Mouse (Mus musculus) monocyte, adult 59 days (primary cell): Measurements from ENCODE around the gene Gipc3. TPM values are rescaled to one million over a fixed set of nuclear protein-coding genes. Genes with fewer than 3 reads are reported as not detected.

Source experiments
- total RNA-seq, 2 experiments: library from RNA; stranded (reverse); gene quantifications; one replicate each; pipeline ENCODE4 v1.2.4; 2023

The Gipc3 gene
- under 1 TPM in 1 of 2 experiments, not detected in 1; 0.15 TPM for total RNA-seq

GRCm38 (mm10) chr10:81342686-81343505 lies at the start of gene Gipc3:
Gipc3 (minus strand) TSS chr10:81343266.

GRCm38 (mm10) chr10:81392781-81393185 lies 49.7 kb upstream of the Gipc3 start, which contains the start of gene Smim24:
Smim24 (plus strand) TSS chr10:81393051.

GRCm38 (mm10) chr10:81388505-81389055 lies 45.5 kb upstream of the Gipc3 start, which contains the start of gene Gm48552:
Gm48552 (plus strand) TSS chr10:81389005.

GRCm38 (mm10) chr10:81383802-81384604 lies 40.9 kb upstream of the Gipc3 start, which contains the start of the genes Dohh and Gm48551:
Dohh (plus strand) TSS chr10:81384428.
Gm48551 (plus strand) TSS chr10:81384466.

GRCm38 (mm10) chr10:81377793-81378552 lies 34.9 kb upstream of the Gipc3 start, which contains the start of gene Fzr1:
Fzr1 (minus strand) TSS chr10:81378516.

DNA sequence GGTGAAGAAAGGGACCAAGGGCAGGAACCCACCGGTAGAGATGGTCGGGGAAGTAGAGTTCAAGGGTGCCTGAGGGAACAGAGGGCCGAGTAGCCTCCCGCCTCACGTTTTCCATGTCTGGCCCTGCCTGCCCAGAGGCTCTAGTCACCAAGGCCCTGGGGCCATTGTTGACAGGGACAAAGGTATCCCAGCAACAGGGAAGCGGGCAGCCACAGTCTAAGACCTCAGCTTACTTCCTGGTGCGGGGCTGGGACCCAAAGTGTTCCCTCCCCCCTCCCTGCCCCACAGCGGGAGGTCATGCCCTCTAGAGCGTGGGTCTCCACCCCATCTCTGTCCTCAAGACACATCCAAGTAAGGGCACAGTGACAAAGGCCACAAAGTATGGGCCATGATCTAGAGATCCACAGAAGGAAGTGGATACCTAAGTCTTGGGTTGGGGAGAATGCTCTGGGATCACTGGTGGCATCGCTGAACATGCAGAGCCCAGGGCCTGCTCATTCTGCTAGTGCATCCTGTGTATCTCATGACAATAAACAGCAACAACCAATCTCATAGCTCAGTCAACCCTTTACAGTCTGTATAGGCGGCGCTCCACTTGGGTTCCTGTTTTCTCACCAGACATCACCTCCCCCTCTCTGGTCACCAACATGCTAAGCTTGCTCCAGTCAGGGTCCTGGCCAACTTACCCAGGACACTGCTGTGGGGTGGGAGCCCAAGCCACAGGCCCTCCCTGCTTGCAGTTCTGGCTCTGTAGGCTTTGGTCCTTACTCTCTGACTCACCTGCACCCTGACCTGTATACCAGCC lies 22.8 kb upstream of the Gipc3 start, which contains the start of gene 4930404N11Rik:
Gene 4930404N11Rik (minus strand): TSS at position 145 of the 805 bp plus-strand sequence.

DNA sequence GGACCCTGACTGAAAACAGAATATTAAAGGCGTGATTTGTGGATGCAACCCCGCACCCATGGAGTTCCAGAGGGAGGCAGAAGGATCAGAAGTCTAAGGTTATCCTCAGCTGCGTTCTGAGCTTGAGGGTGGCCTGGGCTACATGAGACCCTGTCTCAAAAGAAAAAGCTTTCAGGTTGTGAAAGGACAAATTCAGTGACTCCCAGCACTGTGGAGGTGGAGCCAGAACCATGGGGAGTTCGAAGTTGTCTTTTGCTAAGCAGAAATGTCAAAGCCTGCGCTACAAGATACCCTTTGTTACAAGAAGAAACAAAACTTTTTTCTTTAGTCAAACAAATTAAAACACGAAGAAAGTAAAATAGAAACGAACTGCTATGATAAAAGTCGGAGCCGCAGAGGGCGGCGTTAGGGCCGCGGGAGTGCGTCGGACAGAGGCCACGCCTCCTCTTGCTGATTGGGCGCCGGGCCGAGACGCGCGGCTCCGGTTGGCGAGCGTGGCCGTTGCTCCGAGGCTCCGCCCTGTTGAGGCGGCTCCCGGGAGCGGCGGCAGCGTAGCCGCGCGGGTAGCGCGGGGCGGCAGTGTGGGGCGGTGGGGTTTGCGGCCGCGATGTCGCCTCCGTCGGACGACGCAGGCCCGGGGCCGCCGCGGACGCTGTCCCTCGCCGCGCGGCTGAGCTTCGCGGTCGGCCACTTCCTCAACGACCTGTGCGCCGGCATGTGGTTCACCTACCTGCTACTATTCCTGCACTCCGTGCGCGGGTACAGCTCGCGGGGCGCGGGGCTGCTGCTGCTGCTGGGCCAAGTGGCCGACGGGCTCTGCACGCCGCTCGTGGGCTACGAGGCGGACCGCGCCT lies 14.2 kb upstream of the Gipc3 start, which contains the start of gene Mfsd12:
Gene Mfsd12 (plus strand): TSS at position 501 of the 854 bp plus-strand sequence.

DNA sequence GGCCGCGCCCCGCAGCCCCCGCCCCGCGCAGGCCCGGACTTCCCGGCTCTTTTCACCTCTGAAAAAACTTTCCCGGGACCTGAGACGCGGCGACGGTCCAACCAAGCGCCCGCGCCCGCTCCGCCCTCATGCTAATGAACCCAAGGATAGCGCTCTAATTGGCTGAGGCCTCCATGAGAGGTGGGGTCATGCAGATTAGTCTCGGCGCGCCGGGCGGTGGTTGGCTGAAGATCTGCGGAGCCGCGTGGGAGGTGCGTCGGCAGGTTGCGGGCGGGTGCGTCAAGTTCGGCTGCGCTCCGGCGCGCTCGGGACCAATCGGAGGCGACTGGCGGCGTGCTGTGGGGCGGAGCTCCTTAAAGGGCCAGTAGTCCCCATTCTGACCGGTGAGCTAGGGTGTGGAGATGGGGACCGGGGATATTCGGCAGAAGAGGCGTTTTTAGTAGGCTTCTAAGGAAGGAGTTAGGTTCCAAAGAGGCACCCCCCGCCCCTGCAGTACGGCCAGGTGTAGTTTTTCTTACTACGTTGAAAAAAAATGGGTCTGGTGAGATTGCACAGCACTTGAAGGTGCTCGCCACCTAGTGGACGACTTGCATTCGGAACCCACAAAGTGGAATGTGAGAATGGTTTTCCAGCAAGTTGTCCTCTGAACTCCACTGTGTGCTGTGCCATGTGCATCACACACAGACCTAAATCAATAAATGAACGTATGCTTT lies 7.4 kb upstream of the Gipc3 start, which contains the start of gene Hmg20b:
Gene Hmg20b (minus strand): TSS at position 130 of the 713 bp plus-strand sequence.

GRCm38 (mm10) chr10:81328386-81328785 lies 14.7 kb downstream of the Gipc3 start, which contains the start of gene Tbxa2r:
Tbxa2r (plus strand) TSS chr10:81328731.

DNA sequence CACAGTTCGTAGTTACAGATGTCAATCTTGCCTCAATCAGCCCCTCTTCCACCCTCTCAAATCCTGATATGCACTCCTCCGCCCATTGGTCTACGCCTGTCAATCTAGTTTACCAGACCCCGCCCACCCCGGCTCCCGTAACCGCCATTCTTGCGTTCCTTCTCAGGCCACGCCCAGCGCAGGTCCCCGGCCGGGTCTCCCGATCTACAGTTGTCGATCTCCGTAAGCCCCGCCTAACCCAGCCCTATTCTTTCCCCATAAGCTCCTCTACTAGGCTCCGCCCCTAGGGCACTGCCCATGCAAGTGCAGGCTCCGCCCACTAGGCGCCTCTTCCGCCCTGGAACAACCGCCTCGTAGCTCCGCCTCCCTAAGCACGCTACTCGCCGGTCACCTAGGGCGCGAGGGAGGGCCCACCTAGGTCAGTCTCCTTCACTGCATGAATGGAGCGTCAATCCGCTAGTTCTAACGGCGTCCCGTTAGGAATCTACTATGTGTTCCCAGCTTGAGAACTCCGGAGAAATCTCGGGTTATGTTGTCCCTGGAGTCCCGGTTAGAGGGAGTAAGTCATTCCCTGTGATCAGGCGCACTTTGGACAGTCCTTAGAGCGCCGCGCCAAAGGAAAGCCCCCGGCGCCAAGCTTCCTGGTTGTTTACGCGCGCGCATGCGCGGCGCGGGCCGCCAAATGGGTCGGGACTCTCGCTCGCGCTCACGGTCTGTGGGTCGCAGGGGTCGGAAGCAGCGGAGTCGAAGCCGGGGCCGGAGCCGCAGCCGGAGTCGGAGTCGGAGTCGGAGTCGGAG lies 22.3 kb downstream of the Gipc3 start, which contains the start of gene Cactin:
Gene Cactin (plus strand): TSS at position 554 of the 798 bp plus-strand sequence.

GRCm38 (mm10) chr10:81292554-81293333 lies 50.3 kb downstream of the Gipc3 start, which contains the start of gene Pip5k1c:
Pip5k1c (plus strand) TSS chr10:81292963.

GRCm38 (mm10) chr10:81291511-81292104 lies 51.5 kb downstream of the Gipc3 start, which contains the start of gene Tjp3:
Tjp3 (minus strand) TSS chr10:81291581.

Other genes with a start within 250 kb of the Gipc3 start
- not detected for gene Creb3l3, start 244.4 kb downstream of the Gipc3 start, total RNA-seq
- 100 to 1,000 TPM; 100 to 101 TPM for gene Map2k2, start 237.4 kb downstream of the Gipc3 start, total RNA-seq
- gene Zbtb7a, start 208.0 kb downstream of the Gipc3 start, total RNA-seq: 100 to 1,000 TPM; 124 TPM
- 10 to 100 TPM; 23.5 to 34.3 TPM for gene Pias4, start 175.3 kb downstream of the Gipc3 start, total RNA-seq
- 1,000 to 10,000 TPM; 1,547 to 1,607 TPM for gene Eef2, start 166.6 kb downstream of the Gipc3 start, total RNA-seq
- 10 to 100 TPM; 33.4 to 35.1 TPM for gene Dapk3, start 160.3 kb downstream of the Gipc3 start, total RNA-seq
- not detected for gene 4930442H23Rik, start 159.4 kb downstream of the Gipc3 start, total RNA-seq
- not detected for gene Nmrk2, start 141.2 kb downstream of the Gipc3 start, total RNA-seq
- gene Atcay, start 112.4 kb downstream of the Gipc3 start, total RNA-seq: not detected
- gene Zfr2, start 110.1 kb downstream of the Gipc3 start, total RNA-seq: 1 to 10 TPM; 1.3 to 2.7 TPM
- 10 to 100 TPM; 42.3 to 59.6 TPM for gene Matk, start 90.3 kb downstream of the Gipc3 start, total RNA-seq
- 10 to 100 TPM; 75.9 to 85.4 TPM for gene Mrpl54, start 76.3 kb downstream of the Gipc3 start, total RNA-seq
- gene Apba3, start 76.3 kb downstream of the Gipc3 start, total RNA-seq: 10 to 100 TPM; 42.4 to 46.0 TPM
- gene Tjp3, start 51.7 kb downstream of the Gipc3 start, total RNA-seq: 1 to 10 TPM; 1.7 to 4.5 TPM
- 100 to 1,000 TPM; 135 to 147 TPM for gene Pip5k1c, start 50.3 kb downstream of the Gipc3 start, total RNA-seq
- 10 to 100 TPM; 29.4 to 32.4 TPM for gene Cactin, start 22.2 kb downstream of the Gipc3 start, total RNA-seq
- gene Tbxa2r, start 14.5 kb downstream of the Gipc3 start, total RNA-seq: under 1 TPM in 1 of 2 experiments, not detected in 1; 0.26 TPM
- gene Hmg20b, start 7.2 kb upstream of the Gipc3 start, total RNA-seq: 10 to 100 TPM; 71.4 to 85.8 TPM
- 10 to 100 TPM; 38.4 to 44.6 TPM for gene Mfsd12, start 14.2 kb upstream of the Gipc3 start, total RNA-seq
- gene 4930404N11Rik, start 22.6 kb upstream of the Gipc3 start, total RNA-seq: 1 to 10 TPM; 3.5 to 3.7 TPM
- 10 to 100 TPM; 33.5 to 38.0 TPM for gene Fzr1, start 35.2 kb upstream of the Gipc3 start, total RNA-seq
- 10 to 100 TPM; 31.3 to 35.2 TPM for gene Dohh, start 41.2 kb upstream of the Gipc3 start, total RNA-seq
- 1 to 10 TPM in 1 of 2 experiments, under 1 TPM in 1; 0.97 to 1.3 TPM for gene Gm48551, start 41.2 kb upstream of the Gipc3 start, total RNA-seq
- 1 to 10 TPM; 2.3 to 3.7 TPM for gene Gm48552, start 45.7 kb upstream of the Gipc3 start, total RNA-seq
- gene Smim24, start 49.8 kb upstream of the Gipc3 start, total RNA-seq: 10 to 100 TPM; 11.9 to 12.5 TPM
- 10 to 100 TPM; 71.7 to 75.6 TPM for gene Nfic, start 112.4 kb upstream of the Gipc3 start, total RNA-seq
- gene Celf5, start 139.4 kb upstream of the Gipc3 start, total RNA-seq: not detected
- 100 to 1,000 TPM; 108 to 128 TPM for gene Ncln, start 153.1 kb upstream of the Gipc3 start, total RNA-seq
- 10 to 100 TPM; 13.4 to 15.1 TPM for gene S1pr4, start 156.9 kb upstream of the Gipc3 start, total RNA-seq
- gene Gna15, start 181.0 kb upstream of the Gipc3 start, total RNA-seq: 10 to 100 TPM; 20.9 to 21.4 TPM
- 10 to 100 TPM; 12.5 to 13.8 TPM for gene Gna11, start 201.9 kb upstream of the Gipc3 start, total RNA-seq
- gene Aes, start 216.2 kb upstream of the Gipc3 start, total RNA-seq: 100 to 1,000 TPM; 239 to 246 TPM
- gene Tle2, start 231.3 kb upstream of the Gipc3 start, total RNA-seq: 1 to 10 TPM; 3.4 to 4.2 TPM